Mouse (Mus musculus) neural tube, embryonic 15.5 days (tissue): ENCODE measurements around the gene Rpa3. TPM values are rescaled to one million over a fixed set of nuclear protein-coding genes. Genes with fewer than 3 reads are reported as not detected.

ENCODE experiments used
- ATAC-seq: fragments of 200-750 bp; cut with Nextera tagmentation; 2 replicates; pipeline ENCODE4 v1.8.0; 2017; ENCODE audit warnings: mild to moderate bottlenecking, moderate TSS enrichment, moderate library complexity; ENCODE audit not compliant: low FRiP score
- H3K27ac ChIP-seq: fragments of 300-500 bp; sonication (generic); replicated peaks from 2 replicates; pipeline ENCODE4 v1.5.1; 2015; ENCODE audit warnings: mild to moderate bottlenecking, inconsistent platforms
- H3K27me3 ChIP-seq: fragments of 300-500 bp; sonication (generic); replicated peaks from 2 replicates; pipeline ENCODE4 v1.6.1; 2015; ENCODE audit warnings: inconsistent platforms
- H3K36me3 ChIP-seq: fragments of 300-500 bp; sonication (generic); 2 replicates; pipeline ENCODE4 v1.6.1; 2015; ENCODE audit warnings: inconsistent platforms
- H3K4me1 ChIP-seq: fragments of 300-500 bp; sonication (generic); 2 replicates; pipeline ENCODE4 v1.6.1; 2015; ENCODE audit warnings: inconsistent platforms
- H3K4me2 ChIP-seq: fragments of 300-500 bp; sonication (generic); 2 replicates; pipeline ENCODE4 v1.6.1; 2015; ENCODE audit warnings: inconsistent platforms, mild to moderate bottlenecking, moderate library complexity
- H3K4me3 ChIP-seq: fragments of 300-500 bp; sonication (generic); replicated peaks from 2 replicates; pipeline ENCODE4 v1.5.1; 2015; ENCODE audit warnings: mild to moderate bottlenecking, inconsistent platforms
- H3K9ac ChIP-seq: fragments of 300-500 bp; sonication (generic); replicated peaks from 2 replicates; pipeline ENCODE4 v1.6.1; 2015; ENCODE audit warnings: mild to moderate bottlenecking, inconsistent platforms
- H3K9me3 ChIP-seq: fragments of 300-500 bp; sonication (generic); replicated peaks from 2 replicates; pipeline ENCODE4 v1.6.1; 2016; ENCODE audit warnings: inconsistent platforms
- WGBS: fragments of 180-500 bp; shearing (Covaris S2); methylation state at CpG from one replicate; pipeline ENCODE4 v1.1.7; 2015; ENCODE audit warnings: mixed read lengths; 5-methylcytosine and 5-hydroxymethylcytosine counted together
- polyA plus RNA-seq: library from polyadenylated mRNA; unstranded; fragments of >200 nt; fragmentation: Nextera tagmentation; extraction: Ambion mirVana; gene quantifications from 2 replicates; pipeline ENCODE4 v1.2.1, GENCODE M21; 2015

The Rpa3 gene
- polyA plus RNA-seq, 1 experiment from 2014 or later = 49.3 TPM

DNA sequence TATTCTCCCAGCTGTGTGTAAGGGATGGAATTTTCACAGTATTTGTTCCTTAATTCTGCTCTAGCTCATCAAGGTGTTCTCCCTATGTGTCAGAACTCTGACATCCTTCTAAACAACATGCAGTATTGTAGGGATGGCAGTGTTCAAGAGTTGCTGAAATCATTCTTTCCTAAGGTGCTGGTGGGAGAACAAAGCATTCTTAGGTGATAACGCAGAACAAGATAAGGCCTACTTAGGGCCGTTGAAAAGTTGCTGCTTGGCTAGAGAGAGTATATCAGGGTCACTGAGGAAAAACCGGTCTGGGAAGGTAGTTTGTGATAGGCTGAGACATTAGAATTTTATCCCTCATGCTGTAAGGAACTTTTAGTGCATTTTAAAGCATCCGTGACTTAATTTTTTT, 17.5 kb upstream of the Rpa3 start:
- Histone ChIP-seq H3K4me3 (no peak overlapping the region), H3K4me1 (no peaks in the 10 kb centered on the region), H3K27me3 (no peaks in the 10 kb centered on the region), H3K4me2 (no peak overlapping the region), H3K9ac (no peak overlapping the region), H3K36me3 (peaks cover 5% of the 10 kb centered on the region; the same call in 1 of the 2 replicates), H3K9me3 (no peaks in the 10 kb centered on the region), H3K27ac (no peak overlapping the region)
- ATAC-seq = no peak
- WGBS = 81% methylated on average over 4 of the region's 4 CpGs

DNA sequence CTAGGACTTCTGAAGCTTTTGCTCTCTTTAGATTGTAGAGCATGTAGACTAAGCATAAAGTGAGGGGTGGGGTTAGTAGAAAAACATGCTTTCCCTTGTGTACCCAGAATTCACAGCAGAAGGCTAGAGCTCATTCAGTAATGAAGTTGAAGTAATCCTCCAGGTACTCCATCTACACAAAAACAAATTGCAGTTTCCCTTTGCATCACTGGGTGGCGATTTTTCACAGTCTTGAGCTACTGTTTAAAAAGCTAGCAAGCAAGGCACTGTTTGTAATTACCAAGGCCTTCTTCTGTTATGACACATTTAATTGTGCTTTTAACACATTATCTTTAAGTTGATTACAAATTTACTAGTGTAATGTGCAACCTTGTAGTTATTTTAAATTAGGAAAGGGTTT, 16.1 kb upstream of the Rpa3 start:
- H3K9me3 ChIP-seq = no peaks in the 10 kb centered on the region
- peak; percentile 87 for ATAC-seq
- WGBS = 11% methylated on average over 1 of the region's 1 CpGs
- H3K9ac ChIP-seq = no peak overlapping the region
- no peak overlapping the region for H3K27ac ChIP-seq
- no peaks in the 10 kb centered on the region for H3K27me3 ChIP-seq
- H3K4me2 ChIP-seq = no peak overlapping the region
- no peak overlapping the region for H3K4me3 ChIP-seq
- no peaks in the 10 kb centered on the region for H3K4me1 ChIP-seq
- peaks cover 9% of the 10 kb centered on the region; the same call in 1 of the 2 replicates for H3K36me3 ChIP-seq

GRCm38 (mm10) chr6:8274387-8275054, 15.5 kb upstream of the Rpa3 start:
- no peaks in the 10 kb centered on the region for H3K4me1 ChIP-seq
- H3K27me3 ChIP-seq = no peaks in the 10 kb centered on the region
- H3K36me3 ChIP-seq = peaks cover 9% of the 10 kb centered on the region; the same call in 1 of the 2 replicates
- peak; percentile 57; the same call in 1 of the 2 replicates for ATAC-seq
- H3K9ac ChIP-seq = no peak overlapping the region
- WGBS = 38% methylated on average over 6 of the region's 6 CpGs
- H3K4me2 ChIP-seq = no peak overlapping the region
- H3K4me3 ChIP-seq = no peak overlapping the region
- H3K27ac ChIP-seq = no peak overlapping the region
- H3K9me3 ChIP-seq = no peaks in the 10 kb centered on the region

DNA sequence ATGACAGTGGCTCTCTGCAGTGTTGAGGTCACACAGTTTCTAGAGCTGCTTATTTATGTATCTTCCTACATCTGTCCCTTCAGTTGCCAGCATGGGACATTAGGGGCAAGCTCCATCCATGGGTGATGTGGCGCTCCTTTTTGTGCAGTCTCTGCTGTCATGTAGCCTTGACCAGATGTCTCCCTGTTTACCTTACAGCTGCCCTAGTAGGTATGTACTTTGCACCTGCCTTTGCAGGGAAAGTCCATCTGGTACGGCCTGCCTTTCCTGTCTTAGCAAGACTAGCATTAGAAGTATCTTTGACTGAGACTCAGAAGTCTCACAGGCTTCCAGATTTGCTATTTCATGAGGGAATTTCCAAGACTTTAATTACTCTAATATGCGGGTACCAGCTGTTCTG, 12.1 kb upstream of the Rpa3 start:
- ATAC-seq = no peak
- no peak overlapping the region for H3K27ac ChIP-seq
- no peaks in the 10 kb centered on the region for H3K27me3 ChIP-seq
- WGBS = 80% methylated on average over 3 of the region's 3 CpGs
- no peaks in the 10 kb centered on the region for H3K9me3 ChIP-seq
- H3K4me2 ChIP-seq = no peak overlapping the region
- H3K4me1 ChIP-seq = no peaks in the 10 kb centered on the region
- H3K4me3 ChIP-seq = no peak overlapping the region
- no peak overlapping the region for H3K9ac ChIP-seq
- peaks cover 9% of the 10 kb centered on the region; the same call in 1 of the 2 replicates for H3K36me3 ChIP-seq

- peak overlapping the region; percentile 80 for H3K9ac ChIP-seq
- 0% methylated on average over 8 of the region's 8 CpGs for WGBS
- no peaks in the 10 kb centered on the region for H3K27me3 ChIP-seq
- H3K36me3 ChIP-seq = 0 out of 2 replicates have a peak, but pooled peaks cover 3% of the 10 kb centered on the region
- peak overlapping the region; percentile 88 for H3K27ac ChIP-seq
- H3K4me1 ChIP-seq = peaks cover 20% of the 10 kb centered on the region
- H3K9me3 ChIP-seq = no peaks in the 10 kb centered on the region
- H3K4me2 ChIP-seq = peak overlapping the region; percentile 86
- peak overlapping the region; percentile 65 for H3K4me3 ChIP-seq
- no peak for ATAC-seq
Measured at GRCm38 (mm10) chr6:8259667-8260044, 683 bp upstream of the Rpa3 start.

DNA sequence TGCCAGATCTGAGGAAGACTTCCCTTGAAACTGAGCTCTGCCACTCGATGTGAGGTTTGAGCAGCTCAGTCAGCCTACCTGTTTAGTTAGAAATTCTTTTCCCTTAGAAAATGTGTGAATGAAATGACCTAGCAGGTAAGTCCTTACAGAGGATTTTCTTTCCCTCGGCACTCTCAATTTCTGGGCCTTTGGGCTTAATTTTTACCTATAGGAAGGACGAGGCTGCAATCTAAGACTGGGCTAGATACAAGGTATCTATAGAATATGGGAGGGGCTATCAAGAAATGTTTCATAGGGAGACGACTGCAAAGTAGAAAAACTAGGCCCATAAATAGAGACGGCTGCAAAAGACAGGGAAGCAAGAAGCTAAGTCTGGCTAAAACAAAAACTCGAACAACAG, 657 bp downstream of the Rpa3 start:
- ATAC-seq = no peak
- WGBS = 9% methylated on average over 6 of the region's 6 CpGs
- Histone ChIP-seq H3K27me3 (no peaks in the 10 kb centered on the region), H3K4me1 (peaks cover 20% of the 10 kb centered on the region), H3K9ac (peak overlapping the region; percentile 72), H3K27ac (peak overlapping the region; percentile 85), H3K9me3 (no peaks in the 10 kb centered on the region), H3K36me3 (0 out of 2 replicates have a peak, but pooled peaks cover 3% of the 10 kb centered on the region), H3K4me2 (peak overlapping the region; percentile 72), H3K4me3 (peak overlapping the region; percentile 65)

GRCm38 (mm10) chr6:8228596-8228995, 30.4 kb downstream of the Rpa3 start:
- WGBS = 94% methylated on average over 3 of the region's 3 CpGs
- H3K36me3 ChIP-seq = peaks cover 40% of the 10 kb centered on the region
- no peaks in the 10 kb centered on the region for H3K9me3 ChIP-seq
- H3K27me3 ChIP-seq = no peaks in the 10 kb centered on the region
- no peak overlapping the region for H3K4me2 ChIP-seq
- no peak overlapping the region for H3K4me3 ChIP-seq
- H3K4me1 ChIP-seq = no peaks in the 10 kb centered on the region
- no peak overlapping the region for H3K27ac ChIP-seq
- H3K9ac ChIP-seq = no peak overlapping the region
- ATAC-seq = no peak

GRCm38 (mm10) chr6:8227035-8227434, 31.9 kb downstream of the Rpa3 start:
- Histone ChIP-seq H3K27me3 (no peaks in the 10 kb centered on the region), H3K4me3 (no peak overlapping the region), H3K36me3 (peaks cover 33% of the 10 kb centered on the region), H3K27ac (no peak overlapping the region), H3K4me2 (no peak overlapping the region), H3K9me3 (no peaks in the 10 kb centered on the region), H3K9ac (no peak overlapping the region), H3K4me1 (no peaks in the 10 kb centered on the region)
- no peak for ATAC-seq
- WGBS = 83% methylated on average over 3 of the region's 3 CpGs

- WGBS = 90% methylated on average over 3 of the region's 3 CpGs
- Histone ChIP-seq H3K4me3 (no peak overlapping the region), H3K27ac (no peak overlapping the region), H3K4me2 (peak overlapping the region; percentile 55), H3K9me3 (no peaks in the 10 kb centered on the region), H3K4me1 (peaks cover 13% of the 10 kb centered on the region), H3K9ac (no peak overlapping the region), H3K36me3 (peaks cover 11% of the 10 kb centered on the region), H3K27me3 (no peaks in the 10 kb centered on the region)
- no peak for ATAC-seq
Measured at GRCm38 (mm10) chr6:8210661-8211060, 48.3 kb downstream of the Rpa3 start.

- Histone ChIP-seq H3K4me3 (peak overlapping the region; percentile 80), H3K9me3 (no peaks in the 10 kb centered on the region), H3K4me2 (peak overlapping the region; percentile 55), H3K36me3 (peaks cover 3% of the 10 kb centered on the region), H3K27me3 (no peaks in the 10 kb centered on the region), H3K27ac (peak overlapping the region; percentile 95), H3K4me1 (peaks cover 13% of the 10 kb centered on the region), H3K9ac (peak overlapping the region; percentile 82)
- peak; percentile 2; the same call in 1 of the 2 replicates for ATAC-seq
- 12% methylated on average over 10 of the region's 10 CpGs for WGBS
Measured at GRCm38 (mm10) chr6:8209866-8210186, 49.1 kb downstream of the Rpa3 start.

DNA sequence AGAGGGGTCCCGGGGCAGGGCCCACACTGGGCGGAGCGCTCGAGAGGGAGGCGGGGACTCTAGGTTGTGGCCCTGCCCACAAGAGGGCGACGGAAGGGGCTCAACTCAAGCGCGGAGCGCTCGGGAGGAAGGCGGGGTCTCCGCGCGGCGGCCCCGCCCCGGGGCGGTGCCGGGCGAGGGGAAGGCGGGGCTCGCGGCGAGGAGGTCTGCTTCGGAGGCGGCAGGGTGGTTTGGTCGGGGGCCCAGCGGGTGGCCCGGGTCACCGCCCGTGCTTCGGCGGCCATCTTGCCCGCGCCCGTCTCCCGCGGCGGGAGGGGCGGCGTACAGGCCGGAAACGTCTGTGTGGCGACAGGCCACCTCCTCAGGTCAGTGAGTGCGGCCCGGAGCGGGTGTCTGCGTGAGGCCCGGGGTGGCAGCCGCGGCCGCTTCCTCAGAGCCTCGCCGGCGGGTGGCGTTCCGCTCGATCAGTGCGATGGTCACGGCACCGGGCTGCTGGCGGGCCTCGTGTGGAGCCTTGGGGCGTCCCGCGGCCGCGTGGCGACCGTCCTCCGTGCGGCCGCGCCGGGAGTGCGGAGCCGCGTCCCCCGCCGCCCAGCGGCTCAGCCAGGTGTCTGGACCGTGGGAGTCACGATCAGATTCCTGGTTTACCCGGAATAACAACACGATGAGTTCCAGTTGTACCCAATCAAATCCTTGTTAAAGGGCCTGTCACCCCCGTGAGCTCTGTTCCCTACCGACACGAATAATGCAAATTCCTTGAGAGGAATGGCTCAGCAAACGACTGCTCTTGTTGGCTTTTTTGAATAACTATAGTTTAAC, 49.7 kb downstream of the Rpa3 start, which contains the start of gene Mios:
Gene Mios, plus strand, starts transcription at position 176 of the 819 bp plus-strand sequence.
- Histone ChIP-seq H3K4me2 (peak within 1 kb of the TSS; percentile 55), H3K4me3 (peak within 1 kb of the TSS; percentile 80), H3K27me3 (no peaks in the 10 kb centered on the region), H3K27ac (peak within 1 kb of the TSS; percentile 95), H3K9ac (peak within 1 kb of the TSS; percentile 82), H3K36me3 (0 out of 2 replicates have a peak, but pooled peaks cover 2% of the 10 kb centered on the region), H3K4me1 (peaks cover 13% of the 10 kb centered on the region), H3K9me3 (no peaks in the 10 kb centered on the region; the same call in 1 of the 2 replicates)
- peak; percentile 98 for ATAC-seq
- WGBS = under 1% methylated on average over 89 of the region's 90 CpGs
